Mouse (Mus musculus): ENCODE results near the gene Lrrc28.

The Lrrc28 gene

DNA sequence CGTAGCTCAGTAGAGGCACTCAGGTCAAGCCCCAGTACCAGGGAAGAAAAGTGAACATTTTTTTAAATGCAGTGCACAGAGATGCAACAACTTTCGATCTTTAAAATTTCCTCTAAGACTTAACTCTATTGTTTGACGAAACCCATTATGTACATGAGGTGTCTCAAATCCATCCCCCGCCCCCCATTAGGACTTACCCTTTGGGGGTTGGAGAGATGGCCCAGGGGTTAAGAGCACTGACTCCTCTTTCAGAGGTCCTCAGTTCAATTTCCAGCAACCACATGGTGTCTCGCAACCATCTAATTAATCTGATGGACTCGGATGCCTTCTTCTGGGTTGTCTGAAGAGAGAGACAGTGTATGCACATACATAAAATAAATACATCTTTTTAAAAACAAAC, 1.1 kb upstream of the Lrrc28 start:
- no peak for DNase-seq (ENCODE audit: extremely low read depth, low read depth, low spot score)

DNA sequence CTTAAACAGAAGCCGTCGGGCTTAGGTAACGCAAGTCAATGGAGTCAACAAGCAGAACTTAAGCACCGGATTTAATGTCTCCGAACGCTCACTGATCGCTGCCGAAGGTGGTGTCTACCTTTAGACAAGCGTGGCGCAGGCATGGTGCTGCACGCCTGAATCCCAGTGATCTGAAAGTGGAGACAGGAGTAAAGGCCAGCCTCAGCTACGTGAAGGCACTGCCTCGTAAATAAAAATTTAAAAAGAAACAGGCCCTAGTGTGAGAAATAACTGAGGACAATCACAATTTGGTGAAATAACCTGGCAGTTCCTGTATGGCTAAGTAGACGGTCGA, 580 bp upstream of the Lrrc28 start:
- DNase-seq (ENCODE audit: extremely low read depth, low read depth, low spot score): no peak

DNA sequence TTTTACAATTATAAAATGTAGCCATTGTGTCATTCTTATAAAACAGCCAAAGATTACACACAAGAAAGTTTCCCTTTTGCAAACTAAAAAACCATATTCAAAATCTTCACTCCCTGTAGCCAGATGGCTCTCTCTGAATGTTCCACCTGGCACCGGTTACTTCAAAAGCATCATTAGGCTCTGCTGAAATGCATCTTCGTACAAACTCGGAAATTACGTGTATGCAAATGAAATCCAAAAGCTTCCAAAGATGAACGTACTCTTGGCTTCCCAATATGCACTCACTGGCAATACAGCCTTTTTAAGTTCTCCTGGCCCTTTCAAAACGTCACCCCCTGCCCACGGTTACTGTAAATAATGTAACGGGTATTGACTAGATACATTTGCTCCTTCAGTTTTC, 777 bp downstream of the Lrrc28 start:
- no peak for DNase-seq (ENCODE audit: extremely low read depth, low read depth, low spot score)

DNA sequence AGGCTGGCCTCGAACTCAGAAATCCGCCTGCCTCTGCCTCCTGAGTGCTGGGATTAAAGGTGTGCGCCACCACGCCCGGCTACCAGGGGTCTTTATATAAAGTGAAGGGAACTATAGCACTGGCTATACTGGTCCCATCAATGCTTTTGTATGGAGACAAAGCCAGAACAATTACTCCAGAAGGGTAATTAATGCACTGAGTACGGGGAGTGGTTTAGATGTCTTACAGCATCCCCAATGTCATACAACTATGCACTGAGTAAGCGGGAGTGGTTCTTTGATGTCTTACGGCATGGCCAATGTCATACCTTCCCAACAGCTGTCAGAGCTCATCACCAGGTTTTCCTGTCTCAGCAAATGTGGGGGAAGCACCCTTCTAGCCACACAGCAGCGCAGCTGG, 2.1 kb downstream of the Lrrc28 start:
- DNase-seq (ENCODE audit: extremely low read depth, low read depth, low spot score): no peak

DNA sequence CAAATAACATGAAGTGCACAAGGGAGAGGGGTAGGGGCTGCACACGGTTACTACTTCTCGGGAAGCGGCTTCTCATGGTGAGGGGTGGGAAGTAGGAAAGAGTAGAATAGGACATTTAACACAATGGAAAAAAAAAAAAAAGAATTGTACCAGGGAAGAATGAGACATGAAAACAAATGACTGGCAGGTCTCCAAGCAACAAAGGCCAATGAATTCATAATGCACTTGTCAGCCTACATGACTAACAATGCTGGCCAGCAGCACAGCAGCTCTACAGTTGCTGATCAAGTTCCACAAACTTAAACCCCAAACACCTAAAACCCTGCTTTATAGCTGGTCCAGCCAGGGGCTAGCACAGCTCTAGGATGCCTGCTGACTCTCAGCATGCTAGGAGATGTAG, 6.1 kb downstream of the Lrrc28 start:
- no peak for DNase-seq (ENCODE audit: extremely low read depth, low read depth, low spot score)

DNA sequence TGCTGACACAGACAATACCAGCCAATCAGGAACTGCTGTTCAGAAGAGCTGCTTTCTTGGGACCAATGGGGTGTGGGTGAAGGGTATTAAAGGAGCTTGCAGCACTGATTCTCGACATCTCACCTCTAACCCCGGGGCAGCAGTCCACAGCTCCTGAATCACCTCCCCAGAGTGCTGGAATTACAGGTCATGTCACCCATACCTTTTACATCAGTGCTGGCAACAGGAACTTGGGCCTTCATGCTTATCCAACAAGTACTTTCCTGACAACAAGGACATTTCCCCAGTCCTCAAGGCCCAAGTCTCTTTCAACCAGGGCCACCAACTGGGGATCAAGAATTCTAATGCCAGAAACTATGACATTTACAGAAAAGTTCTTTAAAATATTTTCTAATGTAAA, 8.9 kb downstream of the Lrrc28 start:
- DNase-seq (ENCODE audit: extremely low read depth, low read depth, low spot score): no peak

DNA sequence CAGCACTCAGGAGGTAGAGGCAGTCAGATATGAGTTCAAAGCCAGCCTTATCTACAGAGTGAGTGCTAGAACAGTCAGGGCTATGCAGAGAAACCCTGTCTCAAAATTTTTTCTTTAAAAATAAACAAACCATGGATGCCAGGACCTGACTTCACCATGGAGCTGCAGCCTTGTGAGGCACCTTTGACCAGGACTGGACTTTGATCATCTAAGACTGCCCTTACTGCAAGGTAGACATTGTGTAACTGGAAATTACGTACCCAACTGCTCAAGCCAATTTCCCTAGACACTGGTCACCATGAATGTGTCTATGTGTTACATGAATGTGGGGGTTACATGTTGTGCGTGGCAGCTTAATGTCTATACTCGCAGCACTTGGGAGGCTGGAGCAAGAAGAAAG, 10.9 kb downstream of the Lrrc28 start:
- no peak for DNase-seq (ENCODE audit: extremely low read depth, low read depth, low spot score)

DNA sequence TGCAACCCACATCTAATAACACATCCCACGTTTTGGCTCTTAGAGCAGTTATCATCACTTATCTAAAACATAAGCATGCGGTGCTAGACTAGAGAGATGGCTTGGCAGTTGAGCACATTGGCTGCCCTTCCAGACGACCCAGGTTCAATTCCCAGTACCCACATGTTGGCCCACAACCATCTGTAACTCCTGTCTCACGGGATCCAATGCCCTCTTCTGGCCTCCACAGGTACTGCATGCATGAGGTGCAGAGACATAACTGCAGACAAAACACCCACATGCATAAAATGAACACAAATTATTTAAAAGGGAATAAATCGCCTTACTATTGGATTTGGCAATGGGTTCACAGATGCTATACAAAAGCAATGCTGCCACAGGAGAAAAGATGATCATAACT, 12.7 kb downstream of the Lrrc28 start:
- DNase-seq (ENCODE audit: extremely low read depth, low read depth, low spot score): no peak

DNA sequence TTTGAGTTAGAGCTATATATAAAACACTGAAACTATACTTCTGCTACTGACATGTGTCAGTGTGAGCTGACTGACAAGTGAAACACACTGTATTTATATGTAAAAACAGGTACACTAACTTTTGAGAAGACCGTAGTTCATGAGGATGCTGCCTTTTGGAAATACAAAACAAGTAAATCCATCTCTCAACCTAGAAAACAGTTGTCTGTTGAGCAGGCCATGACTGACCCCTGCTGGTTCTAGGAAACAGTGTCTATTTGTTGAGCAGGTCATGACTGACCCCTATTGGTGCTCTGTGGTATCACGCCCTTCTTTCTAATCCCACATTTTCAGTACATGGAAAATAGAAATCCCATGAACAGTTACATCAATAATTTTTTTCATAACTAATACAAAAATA, 14.3 kb downstream of the Lrrc28 start:
- no peak for DNase-seq (ENCODE audit: extremely low read depth, low read depth, low spot score)

DNA sequence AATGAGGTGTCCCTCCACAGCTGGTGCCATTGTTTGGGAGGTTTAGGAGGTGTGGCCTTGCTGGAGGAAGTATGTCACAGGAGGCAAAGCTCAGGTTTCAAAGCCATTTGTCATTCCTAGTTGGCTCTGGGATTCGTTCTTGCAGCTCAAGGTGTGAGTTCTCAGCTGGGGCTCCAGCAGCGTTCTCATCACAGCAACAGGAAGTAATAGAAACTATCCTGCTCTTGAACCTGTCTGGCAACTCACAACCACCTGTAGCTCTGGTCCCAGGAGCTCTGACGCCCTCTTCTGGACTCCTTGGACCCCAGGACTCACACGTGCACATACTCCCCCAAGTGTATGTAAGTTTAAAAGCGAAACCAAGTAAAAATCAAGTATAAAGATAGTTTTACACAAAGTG, 15.4 kb downstream of the Lrrc28 start:
- DNase-seq (ENCODE audit: extremely low read depth, low read depth, low spot score): no peak

DNA sequence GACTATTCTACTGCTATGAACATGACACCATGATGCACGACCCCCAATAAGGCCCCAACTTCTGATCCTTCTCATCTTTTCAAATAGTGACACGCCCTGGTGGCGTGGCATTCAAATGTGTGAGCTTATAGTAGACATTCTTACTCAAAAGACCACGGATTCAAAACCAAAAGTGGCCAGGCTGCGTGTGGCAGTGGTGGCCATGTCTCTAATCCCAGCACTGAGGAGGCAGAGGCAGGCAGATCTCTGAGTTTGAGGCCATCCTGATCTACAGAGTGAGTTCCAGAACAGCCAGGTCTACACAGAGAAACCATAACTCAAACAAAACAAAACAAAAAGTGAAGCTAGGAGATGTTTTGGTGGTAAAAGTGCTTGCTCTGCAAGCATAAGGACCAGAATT, 18.4 kb downstream of the Lrrc28 start:
- DNase-seq (ENCODE audit: extremely low read depth, low read depth, low spot score): no peak

DNA sequence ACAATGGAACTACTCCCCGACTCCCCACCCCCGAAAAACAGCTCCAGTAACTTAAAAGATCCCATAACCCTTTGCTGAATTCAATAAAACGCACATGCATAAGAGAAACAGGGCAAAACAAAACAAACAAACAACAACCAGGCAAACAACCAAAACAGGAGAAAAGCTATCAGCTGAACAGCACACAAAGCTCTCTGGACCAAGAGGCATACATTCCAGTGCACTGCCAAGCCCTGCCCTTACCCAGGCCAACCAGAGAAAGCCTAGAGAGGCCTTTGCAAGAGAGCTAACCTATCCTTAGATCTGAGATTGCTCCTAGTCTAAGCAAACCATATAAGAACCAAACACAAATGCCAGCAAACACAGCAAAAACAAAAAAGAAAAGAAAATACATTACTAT, 22.9 kb downstream of the Lrrc28 start:
- DNase-seq (ENCODE audit: extremely low read depth, low read depth, low spot score): no peak

DNA sequence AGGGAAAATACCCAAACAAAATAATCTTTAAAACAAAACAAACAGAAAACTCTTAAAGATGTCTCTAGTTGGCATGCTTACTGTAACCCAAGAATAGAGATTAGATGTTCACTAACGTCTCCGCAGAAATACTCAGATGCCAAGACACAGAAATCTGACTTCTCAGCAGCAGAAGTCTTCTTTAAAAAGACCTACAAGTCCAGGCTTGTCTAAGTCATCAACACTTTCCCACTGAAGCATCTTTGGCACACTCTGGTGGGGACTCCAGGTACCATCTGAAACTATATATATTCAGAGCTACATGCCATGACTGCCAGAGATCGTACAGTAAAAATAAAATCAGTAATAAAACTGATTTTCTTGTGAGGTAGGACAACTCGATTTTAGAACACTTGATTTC, 25.2 kb downstream of the Lrrc28 start:
- no peak for DNase-seq (ENCODE audit: extremely low read depth, low read depth, low spot score)

DNA sequence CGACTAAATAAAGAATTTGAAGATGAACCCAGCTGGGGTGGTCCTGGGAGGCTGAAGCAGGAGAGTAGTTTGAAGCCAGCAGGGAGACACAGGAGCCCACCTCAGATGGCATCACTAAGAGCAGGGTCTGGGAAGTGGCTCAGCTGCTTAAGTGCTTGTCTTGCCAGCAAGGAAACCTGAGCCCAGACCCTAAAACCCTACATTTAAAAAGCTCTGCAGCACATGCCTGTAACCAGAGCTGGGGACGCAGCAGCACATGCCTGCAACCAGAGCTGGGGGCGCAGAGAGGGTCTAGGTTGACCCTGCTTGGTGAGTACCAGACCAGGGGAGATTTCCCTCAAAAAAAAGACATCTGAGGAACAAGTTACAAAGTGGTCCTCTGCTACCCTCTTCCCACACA, 26.8 kb downstream of the Lrrc28 start:
- DNase-seq (ENCODE audit: extremely low read depth, low read depth, low spot score): no peak

DNA sequence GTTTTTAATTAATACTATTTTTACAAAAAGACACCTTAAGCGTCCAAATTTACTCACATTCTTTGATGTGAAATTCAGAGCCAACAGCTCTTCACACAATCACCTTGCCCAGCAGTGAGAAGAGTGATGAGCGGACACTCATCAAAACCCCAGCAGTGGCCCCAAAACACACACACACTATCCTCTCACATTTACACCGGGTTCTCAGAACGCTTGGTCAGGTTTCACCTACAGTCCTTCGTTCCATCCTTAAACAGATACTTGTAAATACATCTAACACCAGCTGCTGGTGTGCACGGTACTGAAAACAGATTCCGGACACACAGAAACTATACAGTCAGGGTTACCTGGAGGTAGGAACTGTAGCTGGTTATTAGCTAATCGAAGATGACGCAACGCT, 27.4 kb downstream of the Lrrc28 start:
- no peak for DNase-seq (ENCODE audit: extremely low read depth, low read depth, low spot score)

DNA sequence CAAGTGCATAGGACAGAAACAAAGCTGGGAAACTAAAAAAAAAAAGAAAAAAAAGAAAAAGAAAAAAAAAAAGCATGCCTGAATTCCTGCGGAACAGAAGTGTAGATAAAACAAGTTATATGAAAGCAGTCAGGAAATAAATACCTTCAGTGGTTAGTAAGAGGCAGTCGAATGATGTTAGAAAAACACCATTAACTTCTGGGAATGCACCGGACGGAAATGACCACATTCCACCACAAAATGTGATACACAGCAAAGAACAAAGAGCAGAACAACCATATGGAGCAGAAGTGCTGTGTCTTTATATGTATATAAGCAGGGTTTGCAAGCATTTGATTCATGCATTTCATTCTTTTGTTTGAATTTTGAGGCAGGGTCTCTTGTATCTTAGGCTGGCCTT, 28.2 kb downstream of the Lrrc28 start:
- no peak for DNase-seq (ENCODE audit: extremely low read depth, low read depth, low spot score)

DNA sequence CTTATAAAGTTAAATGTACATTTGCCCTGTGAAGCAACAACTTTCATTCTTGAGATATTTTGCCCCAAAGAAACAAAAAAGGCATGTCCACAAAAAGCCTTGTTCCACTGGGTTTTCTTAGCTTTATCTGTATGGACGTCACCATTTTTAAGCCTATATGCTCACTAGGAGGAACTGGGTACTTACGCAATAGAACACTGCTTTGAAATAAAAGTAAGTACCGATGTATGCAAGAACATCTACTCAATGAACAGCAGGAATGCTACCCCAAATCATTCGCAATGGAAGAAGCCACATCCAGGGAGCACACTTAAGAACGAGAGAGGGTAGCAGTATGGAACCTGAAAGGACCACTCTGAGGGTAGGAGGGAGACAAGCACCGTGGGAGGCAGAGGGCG, 30.6 kb downstream of the Lrrc28 start:
- no peak for DNase-seq (ENCODE audit: extremely low read depth, low read depth, low spot score)

DNA sequence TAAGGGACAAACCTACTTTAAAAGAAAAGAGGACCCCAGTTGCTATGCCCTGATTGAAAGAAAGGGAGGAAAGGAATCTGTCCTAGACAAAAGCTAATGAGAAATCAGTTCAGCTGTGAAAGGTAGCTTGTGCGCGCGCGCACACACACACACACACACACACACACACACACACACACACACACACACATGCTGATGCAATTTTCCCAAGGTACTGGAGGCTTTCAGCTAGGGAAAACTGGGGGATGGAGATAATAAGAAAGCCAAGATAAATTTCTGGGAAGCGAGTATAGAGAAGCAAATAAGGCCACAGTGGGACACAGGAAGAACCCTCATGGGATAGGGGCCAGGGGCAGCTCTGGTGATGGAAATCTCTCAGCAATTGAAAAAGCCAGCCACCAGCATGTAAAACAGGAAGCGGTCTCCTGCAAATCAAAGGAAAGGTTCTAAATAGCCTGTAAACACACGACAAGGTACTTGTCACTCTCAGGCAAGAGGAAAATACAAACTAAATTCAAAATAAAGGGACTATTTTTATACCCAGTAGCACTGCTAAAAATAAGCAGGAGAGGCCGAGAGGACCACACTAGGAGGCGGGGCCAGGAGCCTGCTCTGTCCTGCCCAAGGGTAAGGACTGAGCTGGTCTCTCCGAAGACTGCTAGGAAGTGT, 31.1 kb downstream of the Lrrc28 start:
- no peak for DNase-seq (ENCODE audit: extremely low read depth, low read depth, low spot score)

DNA sequence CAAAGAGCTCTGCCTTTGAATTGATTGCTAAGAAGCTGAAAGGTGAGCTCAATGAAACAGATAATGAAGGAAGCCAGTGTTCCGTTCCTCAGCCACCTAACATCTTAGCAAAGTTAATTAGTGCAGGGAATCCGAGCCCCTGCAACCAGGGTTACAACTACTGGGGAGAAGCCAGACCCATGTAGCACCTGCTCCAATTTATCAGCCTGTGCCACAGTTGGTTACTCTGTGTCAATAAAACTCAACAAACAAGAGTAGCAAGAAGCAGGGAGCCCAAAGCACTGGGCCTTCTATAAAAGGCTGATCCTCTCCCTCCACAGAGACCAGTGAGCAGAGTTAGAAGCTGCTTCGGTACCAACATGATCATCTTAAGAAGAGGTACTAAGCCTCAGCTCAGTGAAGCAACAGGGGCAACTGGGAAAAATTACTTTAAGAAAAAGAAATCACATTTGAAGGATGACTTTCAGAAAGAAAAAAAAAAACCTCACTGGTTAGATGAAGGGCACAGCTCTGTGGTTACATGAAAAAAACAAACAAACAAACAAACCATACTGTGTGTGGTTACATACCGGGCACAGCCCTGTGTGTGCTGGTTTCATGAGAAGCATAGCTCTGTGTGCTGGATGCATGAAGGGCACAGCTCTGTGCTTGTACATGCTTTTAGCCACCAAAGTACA, 36.6 kb downstream of the Lrrc28 start:
- DNase-seq (ENCODE audit: extremely low read depth, low read depth, low spot score): no peak

DNA sequence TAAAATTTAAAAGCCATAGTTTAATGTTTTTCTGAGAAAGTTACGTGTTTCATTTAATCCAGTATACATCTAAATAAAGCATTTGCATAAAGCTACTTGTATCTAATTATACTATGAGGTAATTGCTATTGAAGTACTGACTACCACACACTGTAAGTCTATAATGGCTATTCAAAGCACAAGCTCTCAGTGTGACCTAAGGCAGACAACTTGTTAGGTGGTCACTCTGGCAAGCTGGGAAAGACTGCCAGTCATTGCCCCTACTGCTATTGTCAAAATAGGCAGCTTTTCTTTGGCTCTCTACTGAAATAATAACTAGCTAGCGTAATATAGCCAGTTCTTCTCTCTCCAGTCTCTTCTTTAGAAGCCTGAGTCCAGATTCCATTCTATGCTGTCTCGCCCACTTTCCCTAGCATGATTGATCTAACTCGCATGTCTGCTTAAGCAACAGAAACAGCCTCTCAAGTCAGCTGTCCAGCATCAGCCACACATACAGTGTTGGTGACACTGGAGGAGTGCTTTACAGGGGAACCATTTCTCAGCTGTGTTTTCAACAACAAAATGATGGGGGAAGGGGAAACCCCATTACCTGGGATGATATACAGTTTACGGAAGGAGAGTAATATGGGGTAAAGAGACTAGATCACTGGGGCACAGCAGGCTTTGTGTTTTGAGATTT, 37.3 kb downstream of the Lrrc28 start:
- no peak for DNase-seq (ENCODE audit: extremely low read depth, low read depth, low spot score)

DNA sequence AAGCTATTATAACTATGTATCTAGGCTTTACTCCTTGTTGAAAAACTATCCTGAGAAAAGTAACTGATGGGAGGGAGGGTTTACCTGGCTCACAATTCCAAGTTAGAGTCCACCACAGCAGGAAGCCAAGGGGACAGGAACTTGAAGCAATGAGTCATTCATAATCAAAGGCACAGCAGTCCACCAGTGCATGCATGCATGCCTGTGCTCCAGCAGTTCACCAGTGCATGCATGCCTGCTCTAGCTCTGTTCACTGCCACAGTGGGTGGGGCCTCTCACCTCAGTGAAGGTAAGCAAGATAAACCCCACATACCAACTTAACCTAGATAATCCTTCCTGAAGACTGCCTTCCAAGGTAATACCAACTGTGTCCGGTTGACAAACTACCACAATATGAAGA, 38.8 kb downstream of the Lrrc28 start:
- no peak for DNase-seq (ENCODE audit: extremely low read depth, low read depth, low spot score)

DNA sequence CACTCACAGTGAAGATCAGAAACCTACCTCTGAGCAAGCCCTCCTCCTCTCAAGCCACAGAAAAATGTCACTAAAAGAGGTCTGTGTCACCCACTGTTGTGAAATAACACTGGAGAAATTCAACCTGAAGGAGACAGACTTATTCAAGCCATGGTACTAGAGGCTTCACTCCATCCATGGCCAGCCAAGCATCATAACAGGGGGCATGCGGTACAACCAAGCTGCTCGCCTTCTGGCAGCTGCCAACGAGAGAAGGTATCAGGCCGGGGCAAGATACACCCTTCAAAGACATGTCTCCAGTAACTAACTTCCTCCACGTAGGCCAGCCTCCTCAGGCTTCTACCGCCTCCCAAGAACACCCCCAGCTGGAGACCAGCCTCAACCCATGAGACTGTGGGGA, 40.0 kb downstream of the Lrrc28 start:
- no peak for DNase-seq (ENCODE audit: extremely low read depth, low read depth, low spot score)

DNA sequence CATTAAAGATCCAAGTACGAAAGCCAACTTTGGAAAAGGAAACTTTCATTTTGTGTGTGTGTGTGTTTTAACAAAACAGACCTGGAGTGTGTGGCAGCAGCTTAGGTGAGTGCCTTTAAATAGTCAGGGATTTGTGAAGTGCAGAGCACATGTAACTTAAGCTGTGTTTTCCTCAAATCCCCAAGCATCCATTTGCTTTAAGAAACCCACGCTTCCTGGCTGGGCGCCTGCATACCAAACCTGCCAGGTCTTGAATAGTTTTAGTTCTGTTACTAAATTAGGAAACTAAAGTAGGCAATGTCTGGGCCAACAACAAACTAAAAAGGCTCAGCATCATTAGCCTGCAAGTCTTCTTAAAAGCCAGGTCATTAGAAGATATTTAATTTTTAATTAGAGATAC, 47.0 kb downstream of the Lrrc28 start:
- DNase-seq (ENCODE audit: extremely low read depth, low read depth, low spot score): peak; percentile 91

All from fat pad, adult 2 months (tissue).